Mouse (Mus musculus) cortical plate, adult 2 months (tissue): ENCODE measurements at regions not wholly inside any gene's neighbourhood (a gene's known extent, or its start where the extent isn't known, plus 50 kb on each side); places are given as distances from the start of the nearest gene placed in this dataset.

Experiments used
- CTCF ChIP-seq: fragments of 200-500 bp; IDR thresholded peaks from 2 replicates; pipeline ENCODE4 v1.5.1; 2011; ENCODE audit warnings: mild to moderate bottlenecking, control low read depth, low read length; ENCODE audit not compliant: insufficient read depth; ENCODE audit errors: extremely low read depth
- POLR2A ChIP-seq: fragments of 200-500 bp; IDR thresholded peaks from 2 replicates; pipeline ENCODE4 v1.6.1; 2011; ENCODE audit warnings: mild to moderate bottlenecking, low read length, control low read depth; ENCODE audit not compliant: insufficient read depth; ENCODE audit errors: extremely low read depth

- TF ChIP-seq POLR2A (no peak), CTCF (no peak)
Observed at GRCm38 (mm10) chr11:18681593-18681992, 337.2 kb downstream of the Meis1 start.
